Mouse (Mus musculus) ES-Bruce4 (cell line): ENCODE results near the gene Plcg1. TPM values are rescaled to one million over a fixed set of nuclear protein-coding genes. Genes with fewer than 3 reads are reported as not detected.

Experiments
- H3K27ac ChIP-seq: 2 replicates; pipeline ENCODE4 v1.5.1; 2012; ENCODE audit warnings: low read length, inconsistent platforms; ENCODE audit not compliant: insufficient read depth
- H3K27me3 ChIP-seq: 2 replicates; pipeline ENCODE4 v1.6.1; 2012; ENCODE audit warnings: mild to moderate bottlenecking, low read length, inconsistent platforms; ENCODE audit not compliant: control insufficient read depth, poor library complexity, insufficient read depth, severe bottlenecking
- H3K36me3 ChIP-seq: 2 replicates; pipeline ENCODE4 v1.6.1; 2012; ENCODE audit warnings: inconsistent platforms, mild to moderate bottlenecking, low read length, moderate library complexity; ENCODE audit not compliant: control insufficient read depth, poor library complexity, insufficient read depth, severe bottlenecking
- H3K4me1 ChIP-seq: one replicate; pipeline ENCODE4 v1.8.1; 2011; ENCODE audit warnings: low read length; ENCODE audit not compliant: control insufficient read depth, insufficient read depth
- H3K4me3 ChIP-seq: 2 replicates; pipeline ENCODE4 v1.5.1; 2011; ENCODE audit warnings: low read depth, mild to moderate bottlenecking, low read length
- H3K9ac ChIP-seq: 2 replicates; pipeline ENCODE4 v1.6.1; 2012; ENCODE audit warnings: low read depth, mild to moderate bottlenecking, inconsistent platforms; ENCODE audit not compliant: poor library complexity, severe bottlenecking
- H3K9me3 ChIP-seq: replicated peaks from 2 replicates; pipeline ENCODE4 v1.6.1; 2012; ENCODE audit warnings: mild to moderate bottlenecking, low read length, inconsistent platforms; ENCODE audit not compliant: control insufficient read depth, poor library complexity, insufficient read depth, severe bottlenecking
- CTCF ChIP-seq: IDR thresholded peaks from one replicate; pipeline ENCODE4 v1.8.1; 2011; ENCODE audit warnings: low read depth, low read length
- EP300 ChIP-seq: IDR thresholded peaks from 2 replicates; pipeline ENCODE4 v1.6.1; 2011; ENCODE audit warnings: low read depth, low read length; ENCODE audit not compliant: insufficient read depth
- POLR2A ChIP-seq: IDR thresholded peaks from one replicate; pipeline ENCODE4 v1.8.1; 2011; ENCODE audit warnings: low read length; ENCODE audit not compliant: insufficient read depth
- polyA plus RNA-seq: library from polyadenylated mRNA; stranded (reverse); fragments of >200 nt; gene quantifications from 2 replicates; pipeline ENCODE4 v1.2.4, GENCODE M21; 2011; ENCODE audit warnings: low read depth; ENCODE audit not compliant: missing spikeins, insufficient read depth, insufficient read length

Gene Plcg1
- polyA plus RNA-seq, 1 experiment: 76.8 TPM

GRCm38 (mm10) chr2:160800967-160801366, 69.9 kb downstream of the Plcg1 start:
- Histone ChIP-seq H3K27me3 (no peaks in the 10 kb centered on the region), H3K9me3 (no peaks in the 10 kb centered on the region), H3K9ac (no peak overlapping the region), H3K27ac (no peak overlapping the region), H3K4me3 (no peak overlapping the region), H3K36me3 (no peaks in the 10 kb centered on the region), H3K4me1 (no peaks in the 10 kb centered on the region)
- no peak for TF ChIP-seq CTCF
- TF ChIP-seq POLR2A: no peak
- no peak for TF ChIP-seq EP300

GRCm38 (mm10) chr2:160802326-160802725, 71.2 kb downstream of the Plcg1 start:
- TF ChIP-seq EP300: no peak
- TF ChIP-seq POLR2A: no peak
- no peak for TF ChIP-seq CTCF
- Histone ChIP-seq H3K4me3 (no peak overlapping the region), H3K9ac (no peak overlapping the region), H3K27ac (no peak overlapping the region), H3K4me1 (no peaks in the 10 kb centered on the region), H3K36me3 (no peaks in the 10 kb centered on the region), H3K27me3 (no peaks in the 10 kb centered on the region), H3K9me3 (no peaks in the 10 kb centered on the region)

GRCm38 (mm10) chr2:160804794-160805527, 73.9 kb downstream of the Plcg1 start:
- no peak overlapping the region for H3K9ac ChIP-seq
- no peak overlapping the region for H3K4me3 ChIP-seq
- H3K27ac ChIP-seq: no peak overlapping the region
- H3K9me3 ChIP-seq: no peaks in the 10 kb centered on the region
- H3K36me3 ChIP-seq: no peaks in the 10 kb centered on the region
- no peaks in the 10 kb centered on the region for H3K27me3 ChIP-seq
- H3K4me1 ChIP-seq: no peaks in the 10 kb centered on the region
- no peak for TF ChIP-seq POLR2A
- no peak for TF ChIP-seq CTCF
- TF ChIP-seq EP300: no peak

- TF ChIP-seq POLR2A (no peak), CTCF (no peak), EP300 (no peak)
- Histone ChIP-seq H3K27ac (no peak overlapping the region), H3K9ac (no peak overlapping the region), H3K4me1 (no peaks in the 10 kb centered on the region), H3K9me3 (no peaks in the 10 kb centered on the region), H3K4me3 (no peak overlapping the region), H3K27me3 (no peaks in the 10 kb centered on the region), H3K36me3 (no peaks in the 10 kb centered on the region)
These were observed 75.0 kb downstream of the Plcg1 start for GRCm38 (mm10) chr2:160806091-160806521.

- no peaks in the 10 kb centered on the region; the same call in 1 of the 2 replicates for H3K9me3 ChIP-seq
- H3K27ac ChIP-seq: no peak overlapping the region
- H3K4me3 ChIP-seq: no peak overlapping the region
- H3K27me3 ChIP-seq: no peaks in the 10 kb centered on the region
- H3K4me1 ChIP-seq: no peaks in the 10 kb centered on the region
- no peaks in the 10 kb centered on the region for H3K36me3 ChIP-seq
- no peak overlapping the region for H3K9ac ChIP-seq
- TF ChIP-seq EP300: no peak
- TF ChIP-seq CTCF: no peak
These were observed 79.3 kb downstream of the Plcg1 start for GRCm38 (mm10) chr2:160810376-160810775.

- Histone ChIP-seq H3K36me3 (no peaks in the 10 kb centered on the region), H3K27me3 (no peaks in the 10 kb centered on the region), H3K9ac (no peak overlapping the region), H3K27ac (no peak overlapping the region), H3K4me1 (no peaks in the 10 kb centered on the region), H3K9me3 (no peaks in the 10 kb centered on the region; the same call in 1 of the 2 replicates), H3K4me3 (no peak overlapping the region)
- TF ChIP-seq EP300 (no peak), CTCF (no peak), POLR2A (no peak)
These were observed 79.7 kb downstream of the Plcg1 start for GRCm38 (mm10) chr2:160810802-160811201.

Other genes with a start within 250 kb of the Plcg1 start
- gene Top1, start 85.4 kb upstream of the Plcg1 start, polyA plus RNA-seq: 156 and 174 TPM in 2 replicates
- 0.82 and 1.1 TPM in 2 replicates for gene Zhx3, start 141.7 kb downstream of the Plcg1 start, polyA plus RNA-seq
- gene Lpin3, start 149.4 kb downstream of the Plcg1 start, polyA plus RNA-seq: 5.6 and 7.0 TPM in 2 replicates
- 0.56 and 0.70 TPM in 2 replicates for gene Emilin3, start 181.0 kb downstream of the Plcg1 start, polyA plus RNA-seq